Mouse (Mus musculus): ENCODE results near the gene Sos1. TPM values are rescaled to one million over a fixed set of nuclear protein-coding genes. Genes with fewer than 3 reads are reported as not detected.

The Sos1 gene
- polyA plus RNA-seq, 1 experiment: 0.06 TPM

DNA sequence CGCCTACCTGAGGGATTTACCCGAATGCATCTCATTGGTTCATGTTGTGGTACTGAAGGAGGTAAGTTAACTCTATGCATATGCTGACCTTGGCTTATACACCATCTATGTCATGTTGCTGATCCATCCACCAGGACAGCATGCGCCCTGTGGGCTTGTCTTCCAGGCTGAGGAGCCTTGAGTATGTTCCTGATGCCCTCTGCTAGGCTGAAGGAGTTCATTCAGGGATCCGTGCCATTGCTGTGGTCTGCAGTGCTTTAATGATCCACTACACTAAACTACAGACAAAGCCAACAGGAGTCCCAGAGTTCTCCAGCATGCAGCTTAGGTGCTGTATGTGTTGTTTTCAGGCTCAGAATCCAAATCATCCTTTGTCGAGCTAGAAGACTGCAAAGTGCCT lies 113.0 kb downstream of the Sos1 start:
- H3K27me3 ChIP-seq (ENCODE audit: control insufficient read depth): peaks cover 4% of the 10 kb centered on the region
- no peaks in the 10 kb centered on the region for H3K36me3 ChIP-seq (ENCODE audit: control insufficient read depth)
- no peak overlapping the region for H3K4me3 ChIP-seq (replicated peaks)
- TF ChIP-seq GATA1 (IDR thresholded peaks at IDR 0.05; ENCODE audit: low read length) (no peak), TAL1 (IDR thresholded peaks at IDR 0.05; ENCODE audit: low read length) (no peak)
- no peaks in the 10 kb centered on the region for H3K9me3 ChIP-seq (ENCODE audit: control insufficient read depth, low read length)
- no peaks in the 10 kb centered on the region for H3K4me1 ChIP-seq (ENCODE audit: control insufficient read depth)

DNA sequence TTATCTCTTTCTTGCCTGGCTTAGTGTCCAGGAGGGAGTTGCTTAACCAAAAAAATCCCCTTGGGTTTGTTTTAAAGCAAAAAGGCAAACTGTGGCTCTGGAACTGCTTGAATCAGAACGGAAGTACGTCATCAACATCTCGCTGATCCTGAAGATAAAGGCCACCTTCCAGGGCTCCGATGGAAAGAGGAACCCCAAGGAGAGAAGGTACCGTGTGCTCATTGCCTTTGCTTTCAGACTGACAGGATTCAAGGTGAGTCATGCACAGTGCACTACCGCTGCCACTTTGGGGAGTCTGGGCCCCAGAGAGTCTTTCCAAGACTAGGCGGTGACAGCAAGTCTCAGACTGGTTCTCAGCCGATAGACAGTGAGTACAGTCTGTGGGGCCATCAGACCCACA lies 120.0 kb downstream of the Sos1 start:
- no peaks in the 10 kb centered on the region for H3K9me3 ChIP-seq (ENCODE audit: control insufficient read depth, low read length)
- H3K36me3 ChIP-seq (ENCODE audit: control insufficient read depth): no peaks in the 10 kb centered on the region
- TF ChIP-seq TAL1 (IDR thresholded peaks at IDR 0.05; ENCODE audit: low read length): no peak
- TF ChIP-seq GATA1 (IDR thresholded peaks at IDR 0.05; ENCODE audit: low read length): no peak
- H3K4me1 ChIP-seq (ENCODE audit: control insufficient read depth): no peaks in the 10 kb centered on the region
- no peak overlapping the region for H3K4me3 ChIP-seq (replicated peaks)
- H3K27me3 ChIP-seq (ENCODE audit: control insufficient read depth): no peaks in the 10 kb centered on the region

DNA sequence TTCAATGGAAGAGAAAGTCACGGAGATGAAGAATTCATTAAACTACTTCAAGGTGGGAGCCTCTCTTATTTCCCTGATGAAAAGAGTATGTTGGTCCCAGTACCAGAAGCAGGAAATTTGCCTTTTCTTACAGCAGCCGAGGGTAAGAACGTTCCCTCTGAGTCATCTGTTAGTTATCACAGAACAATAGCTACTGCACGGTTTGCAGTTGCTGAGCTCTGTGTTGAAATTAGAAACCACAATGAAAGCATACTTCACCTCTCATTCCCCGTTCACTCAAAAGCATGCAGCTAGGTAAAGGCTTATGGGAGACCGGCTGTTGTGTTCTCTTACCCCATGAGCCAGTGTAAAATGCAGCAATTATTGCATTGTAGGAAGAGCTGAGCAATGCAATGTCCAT lies 133.0 kb downstream of the Sos1 start:
- Histone ChIP-seq H3K4me3 (replicated peaks) (no peak overlapping the region), H3K36me3 (ENCODE audit: control insufficient read depth) (no peaks in the 10 kb centered on the region), H3K4me1 (ENCODE audit: control insufficient read depth) (no peaks in the 10 kb centered on the region), H3K27me3 (ENCODE audit: control insufficient read depth) (no peaks in the 10 kb centered on the region), H3K9me3 (ENCODE audit: control insufficient read depth, low read length) (peaks cover 4% of the 10 kb centered on the region; the same call in 1 of the 2 replicates)
- TF ChIP-seq TAL1 (IDR thresholded peaks at IDR 0.05; ENCODE audit: low read length) (no peak), GATA1 (IDR thresholded peaks at IDR 0.05; ENCODE audit: low read length) (no peak)

DNA sequence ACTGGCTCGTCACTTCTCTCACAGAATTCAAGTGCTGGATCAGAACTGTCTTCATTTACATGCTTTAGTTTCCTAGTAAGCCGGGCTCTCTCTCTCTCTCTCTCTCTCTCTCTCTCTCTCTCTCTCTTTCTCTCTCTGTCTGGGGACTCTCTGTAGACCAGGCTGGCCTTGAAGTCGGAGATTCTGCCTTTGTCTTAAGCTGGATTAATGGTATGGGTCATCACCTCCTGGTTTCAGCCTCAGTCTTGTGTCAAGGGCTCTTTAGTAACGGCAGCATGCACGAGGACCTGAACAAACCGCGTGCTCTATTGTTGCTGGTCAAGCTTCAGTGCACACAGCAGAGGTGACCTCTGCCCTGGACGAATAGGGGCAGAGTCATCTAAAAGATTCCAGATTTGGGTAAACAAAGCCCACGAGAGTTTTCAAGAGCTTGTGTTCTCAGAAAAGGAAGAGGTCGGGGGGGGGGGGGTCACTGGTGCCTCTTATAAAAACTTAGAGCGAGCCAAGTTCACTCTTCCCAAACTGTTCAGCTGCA lies 133.6 kb downstream of the Sos1 start:
- H3K36me3 ChIP-seq (ENCODE audit: control insufficient read depth): no peaks in the 10 kb centered on the region
- TF ChIP-seq TAL1 (IDR thresholded peaks at IDR 0.05; ENCODE audit: low read length) (no peak), GATA1 (IDR thresholded peaks at IDR 0.05; ENCODE audit: low read length) (no peak)
- H3K4me1 ChIP-seq (ENCODE audit: control insufficient read depth): no peaks in the 10 kb centered on the region
- H3K4me3 ChIP-seq (replicated peaks): no peak overlapping the region
- H3K27me3 ChIP-seq (ENCODE audit: control insufficient read depth): no peaks in the 10 kb centered on the region
- H3K9me3 ChIP-seq (ENCODE audit: control insufficient read depth, low read length): peaks cover 4% of the 10 kb centered on the region; the same call in 1 of the 2 replicates

- Histone ChIP-seq H3K27me3 (ENCODE audit: control insufficient read depth) (no peaks in the 10 kb centered on the region), H3K4me1 (ENCODE audit: control insufficient read depth) (no peaks in the 10 kb centered on the region), H3K9me3 (ENCODE audit: control insufficient read depth, low read length) (peaks cover 4% of the 10 kb centered on the region; the same call in 1 of the 2 replicates), H3K36me3 (ENCODE audit: control insufficient read depth) (no peaks in the 10 kb centered on the region), H3K4me3 (replicated peaks) (no peak overlapping the region)
- TF ChIP-seq TAL1 (IDR thresholded peaks at IDR 0.05; ENCODE audit: low read length) (no peak), GATA1 (IDR thresholded peaks at IDR 0.05; ENCODE audit: low read length) (no peak)
Observed at GRCm38 (mm10) chr17:80345277-80345676, 135.0 kb downstream of the Sos1 start.

Other genes starting within 250 kb of the Sos1 start
- gene Morn2, start 190.2 kb downstream of the Sos1 start, polyA plus RNA-seq (2012): 0.09 and 0.19 TPM in 2 replicates
- gene Dhx57, start 190.0 kb downstream of the Sos1 start, polyA plus RNA-seq (2012): 0.24 and 0.26 TPM in 2 replicates
- not detected in 2 replicates for gene Arhgef33, start 173.0 kb downstream of the Sos1 start, polyA plus RNA-seq (2012)
- gene Gm10190, start 106.9 kb downstream of the Sos1 start, polyA plus RNA-seq (2012): not detected in 2 replicates
- gene Cdkl4, start 97.4 kb upstream of the Sos1 start, polyA plus RNA-seq (2012): not detected in 2 replicates
- 0.02 TPM in 1 of 2 replicates, not detected in the other for gene Map4k3, start 248.0 kb upstream of the Sos1 start, polyA plus RNA-seq (2012)

Measured in erythroblast, embryonic 14.5 days (primary cell).